Mouse (Mus musculus): Measurements from ENCODE around the gene Ctps. TPM values are rescaled to one million over a fixed set of nuclear protein-coding genes. Genes with fewer than 3 reads are reported as not detected.

Ctps gene
- polyA plus RNA-seq, 1 experiment from 2014 or later: 98.9 TPM

- Histone ChIP-seq H3K9ac (ENCODE audit: low read length) (no peak overlapping the region), H3K4me1 (ENCODE audit: control insufficient read depth, insufficient read depth, low read length) (no peaks in the 10 kb centered on the region), H3K27ac (ENCODE audit: low read length) (no peak overlapping the region), H3K4me2 (ENCODE audit: low read depth, low read length) (no peak overlapping the region), H3K9me3 (replicated peaks; ENCODE audit: control insufficient read depth, low read length) (no peaks in the 10 kb centered on the region), H3K4me3 (ENCODE audit: low read length) (no peak overlapping the region), H3K27me3 (ENCODE audit: control insufficient read depth, insufficient read depth, low read length) (no peaks in the 10 kb centered on the region), H3K36me3 (ENCODE audit: control insufficient read depth, insufficient read depth) (peaks cover 74% of the 10 kb centered on the region)
- no peak for ATAC-seq (replicated peaks; ENCODE audit: extremely low read depth, insufficient read depth, low FRiP score)
- 85% methylated on average over 1 of the region's 1 CpGs for WGBS
These were observed 25.2 kb downstream of the Ctps start for GRCm38 (mm10) chr4:120544896-120545295.

DNA sequence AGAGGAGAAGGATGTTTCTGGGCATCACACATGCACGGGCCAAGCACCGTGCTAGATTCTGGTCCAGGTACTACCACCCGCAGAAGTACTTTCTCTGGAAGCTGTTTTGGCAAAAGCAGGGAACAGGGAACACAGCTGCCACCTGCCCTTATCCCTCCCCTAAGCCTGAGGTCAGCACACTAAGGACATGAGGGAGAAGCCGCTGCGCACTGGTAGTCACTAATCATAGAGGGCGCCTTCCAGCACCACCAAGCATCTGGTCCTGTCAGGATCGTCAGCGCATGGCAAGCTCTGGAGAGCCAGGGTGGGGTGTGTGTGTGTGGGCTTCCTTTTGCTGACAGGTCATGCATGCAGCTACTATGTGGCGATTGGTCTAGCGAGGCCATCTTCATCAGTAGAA is 31.4 kb downstream of the Ctps start:
- no peak for ATAC-seq (replicated peaks; ENCODE audit: extremely low read depth, insufficient read depth, low FRiP score)
- H3K9me3 ChIP-seq (replicated peaks; ENCODE audit: control insufficient read depth, low read length): no peaks in the 10 kb centered on the region
- no peak overlapping the region for H3K4me3 ChIP-seq (ENCODE audit: low read length)
- no peaks in the 10 kb centered on the region for H3K4me1 ChIP-seq (ENCODE audit: control insufficient read depth, insufficient read depth, low read length)
- WGBS: 95% methylated on average over 10 of the region's 10 CpGs
- H3K36me3 ChIP-seq (ENCODE audit: control insufficient read depth, insufficient read depth): peaks cover 45% of the 10 kb centered on the region
- H3K9ac ChIP-seq (ENCODE audit: low read length): no peak overlapping the region
- H3K27ac ChIP-seq (ENCODE audit: low read length): no peak overlapping the region
- no peaks in the 10 kb centered on the region for H3K27me3 ChIP-seq (ENCODE audit: control insufficient read depth, insufficient read depth, low read length)
- H3K4me2 ChIP-seq (ENCODE audit: low read depth, low read length): no peak overlapping the region

- 82% methylated on average over 6 of the region's 6 CpGs for WGBS
- Histone ChIP-seq H3K27ac (ENCODE audit: low read length) (no peak within 1 kb of the TSS), H3K4me3 (ENCODE audit: low read length) (no peak within 1 kb of the TSS), H3K36me3 (ENCODE audit: control insufficient read depth, insufficient read depth) (peaks cover 40% of the 10 kb centered on the region), H3K4me1 (ENCODE audit: control insufficient read depth, insufficient read depth, low read length) (no peaks in the 10 kb centered on the region), H3K27me3 (ENCODE audit: control insufficient read depth, insufficient read depth, low read length) (no peaks in the 10 kb centered on the region), H3K9ac (ENCODE audit: low read length) (no peak within 1 kb of the TSS), H3K9me3 (replicated peaks; ENCODE audit: control insufficient read depth, low read length) (no peaks in the 10 kb centered on the region), H3K4me2 (ENCODE audit: low read depth, low read length) (no peak within 1 kb of the TSS)
- no peak for ATAC-seq (replicated peaks; ENCODE audit: extremely low read depth, insufficient read depth, low FRiP score)
These were observed 38.1 kb downstream of the Ctps start, which contains the start of gene Slfnl1 for GRCm38 (mm10) chr4:120531986-120532385. Gene Slfnl1 (plus strand): TSS chr4:120532231.

DNA sequence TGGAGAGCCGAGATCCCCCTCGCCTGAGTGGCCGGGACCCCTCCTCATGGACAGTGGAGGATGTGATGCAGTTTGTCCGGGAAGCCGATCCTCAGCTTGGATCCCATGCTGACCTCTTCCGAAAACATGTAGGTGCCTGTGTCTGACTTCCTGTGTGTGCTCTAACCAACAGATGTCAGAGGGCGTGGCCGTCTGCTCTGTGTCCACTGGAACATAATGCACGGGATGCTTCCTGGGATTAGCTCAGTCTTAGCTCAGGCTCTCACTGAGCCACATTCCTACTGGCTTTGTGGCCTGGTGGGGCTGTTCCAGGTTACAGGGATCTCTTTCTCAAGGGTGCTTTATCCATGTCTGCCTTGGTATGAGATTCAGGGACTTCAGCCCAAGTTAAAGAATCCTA is 41.9 kb downstream of the Ctps start:
- ATAC-seq (replicated peaks; ENCODE audit: extremely low read depth, insufficient read depth, low FRiP score): no peak

GRCm38 (mm10) chr4:120523092-120523491 is 47.0 kb downstream of the Ctps start:
- H3K36me3 ChIP-seq (ENCODE audit: control insufficient read depth, insufficient read depth): peaks cover 56% of the 10 kb centered on the region
- no peak overlapping the region for H3K9ac ChIP-seq (ENCODE audit: low read length)
- no peak overlapping the region for H3K27ac ChIP-seq (ENCODE audit: low read length)
- H3K4me2 ChIP-seq (ENCODE audit: low read depth, low read length): no peak overlapping the region
- no peaks in the 10 kb centered on the region for H3K27me3 ChIP-seq (ENCODE audit: control insufficient read depth, insufficient read depth, low read length)
- no peaks in the 10 kb centered on the region for H3K9me3 ChIP-seq (replicated peaks; ENCODE audit: control insufficient read depth, low read length)
- H3K4me3 ChIP-seq (ENCODE audit: low read length): no peak overlapping the region
- no peaks in the 10 kb centered on the region for H3K4me1 ChIP-seq (ENCODE audit: control insufficient read depth, insufficient read depth, low read length)
- no peak for ATAC-seq (replicated peaks; ENCODE audit: extremely low read depth, insufficient read depth, low FRiP score)
- 87% methylated on average over 3 of the region's 3 CpGs for WGBS

More for the DNA sequence above, 41.9 kb downstream of the Ctps start:
- Histone ChIP-seq H3K4me3 (ENCODE audit: low read length) (no peak overlapping the region), H3K9me3 (replicated peaks; ENCODE audit: control insufficient read depth, low read length) (no peaks in the 10 kb centered on the region), H3K4me1 (ENCODE audit: control insufficient read depth, insufficient read depth, low read length) (no peaks in the 10 kb centered on the region), H3K4me2 (ENCODE audit: low read depth, low read length) (no peak overlapping the region), H3K27me3 (ENCODE audit: control insufficient read depth, insufficient read depth, low read length) (no peaks in the 10 kb centered on the region), H3K9ac (ENCODE audit: low read length) (no peak overlapping the region), H3K36me3 (ENCODE audit: control insufficient read depth, insufficient read depth) (peaks cover 57% of the 10 kb centered on the region), H3K27ac (ENCODE audit: low read length) (no peak overlapping the region)
- WGBS: 84% methylated on average over 9 of the region's 9 CpGs

GRCm38 (mm10) chr4:120522351-120522750 is 47.7 kb downstream of the Ctps start:
- peaks cover 56% of the 10 kb centered on the region for H3K36me3 ChIP-seq (ENCODE audit: control insufficient read depth, insufficient read depth)
- H3K9ac ChIP-seq (ENCODE audit: low read length): no peak overlapping the region
- no peak for ATAC-seq (replicated peaks; ENCODE audit: extremely low read depth, insufficient read depth, low FRiP score)
- no peaks in the 10 kb centered on the region for H3K9me3 ChIP-seq (replicated peaks; ENCODE audit: control insufficient read depth, low read length)
- no peaks in the 10 kb centered on the region for H3K27me3 ChIP-seq (ENCODE audit: control insufficient read depth, insufficient read depth, low read length)
- WGBS: 86% methylated on average over 4 of the region's 4 CpGs
- no peak overlapping the region for H3K4me3 ChIP-seq (ENCODE audit: low read length)
- H3K4me2 ChIP-seq (ENCODE audit: low read depth, low read length): no peak overlapping the region
- H3K4me1 ChIP-seq (ENCODE audit: control insufficient read depth, insufficient read depth, low read length): no peaks in the 10 kb centered on the region
- no peak overlapping the region for H3K27ac ChIP-seq (ENCODE audit: low read length)

- WGBS: 81% methylated on average over 5 of the region's 5 CpGs
- no peak overlapping the region for H3K4me2 ChIP-seq (ENCODE audit: low read depth, low read length)
- no peak for ATAC-seq (replicated peaks; ENCODE audit: extremely low read depth, insufficient read depth, low FRiP score)
These were observed 48.3 kb downstream of the Ctps start for GRCm38 (mm10) chr4:120521761-120522160.

DNA sequence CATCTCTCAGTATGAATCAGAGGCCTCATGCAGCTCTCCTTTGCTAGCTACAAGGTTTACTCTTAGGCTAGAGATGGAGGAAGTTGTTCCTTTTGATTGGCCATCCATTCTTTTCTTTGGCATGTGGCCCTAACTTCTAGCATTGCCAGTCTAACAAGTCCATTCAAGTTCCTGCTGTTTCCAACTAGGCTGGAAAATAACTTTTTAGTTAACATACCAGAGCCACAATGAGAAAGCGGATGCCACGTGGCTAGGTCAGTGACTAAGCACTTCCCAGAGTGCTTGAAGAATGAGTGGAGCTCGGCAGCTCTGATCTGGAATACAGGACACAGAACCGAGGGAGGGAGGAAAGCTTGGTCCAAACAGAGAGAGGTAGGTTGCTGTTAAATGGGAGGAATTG is 52.7 kb downstream of the Ctps start:
- peak overlapping the region; percentile 24; the same call in 1 of the 2 replicates for H3K27ac ChIP-seq (ENCODE audit: low read length)
- H3K9me3 ChIP-seq (replicated peaks; ENCODE audit: control insufficient read depth, low read length): no peaks in the 10 kb centered on the region
- no peak overlapping the region for H3K9ac ChIP-seq (ENCODE audit: low read length)
- no peak overlapping the region for H3K4me2 ChIP-seq (ENCODE audit: low read depth, low read length)
- H3K4me1 ChIP-seq (ENCODE audit: control insufficient read depth, insufficient read depth, low read length): no peaks in the 10 kb centered on the region
- ATAC-seq (replicated peaks; ENCODE audit: extremely low read depth, insufficient read depth, low FRiP score): no peak
- no peak overlapping the region for H3K4me3 ChIP-seq (ENCODE audit: low read length)
- whole genome bisulfite sequencing: 76% methylated on average over 4 of the region's 4 CpGs
- H3K27me3 ChIP-seq (ENCODE audit: control insufficient read depth, insufficient read depth, low read length): no peaks in the 10 kb centered on the region
- H3K36me3 ChIP-seq (ENCODE audit: control insufficient read depth, insufficient read depth): peaks cover 37% of the 10 kb centered on the region

More at GRCm38 (mm10) chr4:120521761-120522160, 48.3 kb downstream of the Ctps start:
- Histone ChIP-seq H3K27me3 (ENCODE audit: control insufficient read depth, insufficient read depth, low read length) (no peaks in the 10 kb centered on the region), H3K36me3 (ENCODE audit: control insufficient read depth, insufficient read depth) (peaks cover 59% of the 10 kb centered on the region), H3K4me1 (ENCODE audit: control insufficient read depth, insufficient read depth, low read length) (no peaks in the 10 kb centered on the region), H3K9me3 (replicated peaks; ENCODE audit: control insufficient read depth, low read length) (no peaks in the 10 kb centered on the region), H3K4me3 (ENCODE audit: low read length) (no peak overlapping the region), H3K27ac (ENCODE audit: low read length) (no peak overlapping the region), H3K9ac (ENCODE audit: low read length) (no peak overlapping the region)

- Histone ChIP-seq H3K27me3 (ENCODE audit: control insufficient read depth, insufficient read depth, low read length) (no peaks in the 10 kb centered on the region), H3K4me3 (ENCODE audit: low read length) (no peak overlapping the region), H3K27ac (ENCODE audit: low read length) (no peak overlapping the region; the same call in 1 of the 2 replicates), H3K36me3 (ENCODE audit: control insufficient read depth, insufficient read depth) (peaks cover 33% of the 10 kb centered on the region), H3K9me3 (replicated peaks; ENCODE audit: control insufficient read depth, low read length) (no peaks in the 10 kb centered on the region), H3K9ac (ENCODE audit: low read length) (no peak overlapping the region), H3K4me2 (ENCODE audit: low read depth, low read length) (no peak overlapping the region), H3K4me1 (ENCODE audit: control insufficient read depth, insufficient read depth, low read length) (no peaks in the 10 kb centered on the region)
- ATAC-seq (replicated peaks; ENCODE audit: extremely low read depth, insufficient read depth, low FRiP score): no peak
- 82% methylated on average over 7 of the region's 7 CpGs for WGBS
These were observed 53.2 kb downstream of the Ctps start for GRCm38 (mm10) chr4:120516907-120517306.

Data from heart, embryonic 16.5 days (tissue).